Mouse (Mus musculus) thymus, postnatal 36 days (tissue): ENCODE data around the gene Gnl1.
"Not testable (repeated sequence)": the region's sequence is repeated elsewhere in the genome, so short reads cannot be mapped to it uniquely, and the experiment has no call there.

Source experiments
- DNase-seq, 2 experiments: peaks; one replicate each; pipeline ENCODE4 v3.0.0; 2022; ENCODE audit warnings: mixed read lengths in 2 of 2

Gnl1 gene

DNA sequence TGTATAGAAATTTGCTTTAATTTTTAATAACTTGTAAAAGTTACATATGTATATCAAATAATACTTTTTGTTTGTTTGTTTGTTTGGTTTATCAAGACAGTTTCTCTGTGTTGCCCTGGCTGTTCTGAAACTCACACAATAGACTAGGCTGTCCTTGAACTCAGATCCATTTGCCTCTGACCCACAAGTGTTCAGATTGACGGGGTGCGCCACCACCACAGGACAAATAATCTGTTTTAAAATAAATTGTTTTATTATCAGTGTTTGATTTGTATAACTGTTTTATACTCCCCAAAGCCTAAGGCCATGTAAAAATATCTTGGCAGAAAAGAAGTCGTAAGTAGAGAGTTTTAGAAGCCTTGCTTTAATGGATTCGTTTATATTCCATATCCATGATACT, 48.0 kb downstream of the Gnl1 start:
- DNase-seq: no peak

DNA sequence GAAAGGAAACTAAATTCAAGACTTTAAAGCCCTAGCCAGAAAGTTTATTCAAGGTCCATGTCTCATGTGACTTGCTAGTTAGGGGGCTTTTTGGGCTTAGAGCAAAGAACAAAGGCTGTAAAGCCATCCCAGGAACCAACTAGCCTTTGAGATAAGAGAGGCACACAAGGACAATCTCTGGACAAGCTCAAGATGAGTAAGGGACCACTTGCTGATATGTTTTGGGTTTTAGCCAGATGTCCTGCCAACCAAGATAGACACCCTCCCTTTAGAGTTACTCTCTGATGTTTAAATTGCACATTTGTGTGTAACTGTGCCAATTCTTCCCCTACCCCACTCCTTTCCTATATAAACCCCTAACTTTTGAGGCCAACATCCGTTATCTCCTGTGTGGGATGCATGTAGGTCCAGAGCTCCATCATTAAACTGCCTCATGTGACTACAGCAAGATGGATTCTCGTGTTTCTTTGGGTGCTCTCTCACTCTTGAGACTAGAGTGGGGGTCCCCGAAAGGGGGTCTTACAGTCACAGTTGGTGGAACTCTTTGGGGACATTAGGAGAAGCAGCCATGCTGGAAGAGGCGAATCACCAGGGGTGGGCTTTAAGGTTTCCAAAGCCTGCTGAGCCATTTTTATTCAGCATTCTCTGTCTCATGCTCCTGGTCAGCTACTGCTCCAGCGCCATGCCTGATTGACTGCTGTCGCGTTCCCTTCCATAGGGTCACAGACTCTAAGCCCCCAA, 49.4 kb downstream of the Gnl1 start:
- no peak for DNase-seq

DNA sequence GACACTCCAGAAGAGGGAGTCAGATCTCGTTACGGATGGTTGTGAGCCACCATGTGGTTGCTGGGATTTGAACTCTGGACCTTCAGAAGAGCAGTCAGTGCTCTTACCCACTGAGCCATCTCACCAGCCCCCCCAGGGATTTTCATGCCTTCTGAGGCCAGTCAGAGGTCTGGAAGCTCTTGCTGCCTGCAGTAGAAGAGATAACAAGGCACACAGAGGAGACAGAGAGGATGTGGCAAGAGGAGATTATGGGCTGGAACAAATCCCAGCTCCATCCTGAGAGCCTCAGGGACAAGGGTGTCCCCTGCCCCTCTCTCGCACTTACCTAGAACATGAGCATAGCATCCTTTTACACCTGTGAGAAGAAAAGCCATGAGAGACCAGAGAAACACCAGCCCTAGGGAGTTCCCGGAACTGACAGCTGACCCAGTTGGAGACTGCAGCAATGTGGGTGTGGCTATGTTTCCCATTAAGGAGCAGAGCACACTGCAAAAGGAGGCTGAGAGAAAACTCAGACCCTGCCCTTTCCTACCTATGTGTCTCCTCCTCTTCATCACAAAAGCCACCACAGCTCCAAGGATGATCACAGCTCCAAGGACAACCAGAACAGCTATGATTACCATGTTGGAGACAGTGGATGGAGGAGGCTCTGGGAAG, 50.5 kb downstream of the Gnl1 start:
- DNase-seq: not testable (repeated sequence)

DNA sequence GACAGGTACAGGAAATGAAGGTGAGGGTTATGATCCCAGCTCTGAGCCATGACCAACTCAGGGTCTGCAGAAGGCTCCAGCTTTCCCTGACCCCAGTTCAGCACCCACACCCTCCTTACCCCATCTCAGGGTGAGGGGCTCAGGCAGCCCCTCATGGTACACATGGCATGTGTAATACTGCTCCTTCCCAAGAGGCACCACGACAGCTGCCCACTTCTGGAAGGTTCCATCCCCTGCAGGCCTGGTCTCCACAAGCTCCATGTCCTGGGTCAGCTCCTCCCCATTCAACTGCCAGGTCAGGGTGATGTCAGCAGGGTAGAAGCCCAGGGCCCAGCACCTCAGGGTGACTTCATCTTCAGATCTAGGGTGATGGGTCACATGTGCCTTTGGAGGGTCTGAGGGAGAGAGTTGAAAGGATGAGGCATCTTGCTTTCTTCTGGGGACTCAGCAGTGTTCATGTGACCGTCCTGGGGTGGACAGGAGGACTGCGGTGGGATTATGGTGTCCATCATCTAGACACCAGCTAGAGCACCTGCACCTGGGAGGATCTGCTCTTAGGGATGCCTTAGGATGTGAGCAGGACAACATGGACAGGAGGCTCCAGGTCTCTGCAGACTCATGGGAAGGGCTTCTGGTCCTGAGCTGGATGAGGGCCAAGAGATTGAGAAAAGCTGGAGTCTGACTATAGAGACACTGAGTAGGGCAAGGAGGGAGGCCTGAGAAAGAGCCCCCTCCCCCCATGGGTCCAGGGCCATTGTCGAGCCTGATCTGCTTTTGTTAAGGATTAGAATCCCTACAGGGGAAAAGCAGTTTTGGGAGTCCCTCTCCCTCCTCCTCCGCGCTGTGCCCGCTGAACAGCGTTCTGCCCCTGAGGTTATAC, 51.3 kb downstream of the Gnl1 start:
- DNase-seq: not testable (repeated sequence)

DNA sequence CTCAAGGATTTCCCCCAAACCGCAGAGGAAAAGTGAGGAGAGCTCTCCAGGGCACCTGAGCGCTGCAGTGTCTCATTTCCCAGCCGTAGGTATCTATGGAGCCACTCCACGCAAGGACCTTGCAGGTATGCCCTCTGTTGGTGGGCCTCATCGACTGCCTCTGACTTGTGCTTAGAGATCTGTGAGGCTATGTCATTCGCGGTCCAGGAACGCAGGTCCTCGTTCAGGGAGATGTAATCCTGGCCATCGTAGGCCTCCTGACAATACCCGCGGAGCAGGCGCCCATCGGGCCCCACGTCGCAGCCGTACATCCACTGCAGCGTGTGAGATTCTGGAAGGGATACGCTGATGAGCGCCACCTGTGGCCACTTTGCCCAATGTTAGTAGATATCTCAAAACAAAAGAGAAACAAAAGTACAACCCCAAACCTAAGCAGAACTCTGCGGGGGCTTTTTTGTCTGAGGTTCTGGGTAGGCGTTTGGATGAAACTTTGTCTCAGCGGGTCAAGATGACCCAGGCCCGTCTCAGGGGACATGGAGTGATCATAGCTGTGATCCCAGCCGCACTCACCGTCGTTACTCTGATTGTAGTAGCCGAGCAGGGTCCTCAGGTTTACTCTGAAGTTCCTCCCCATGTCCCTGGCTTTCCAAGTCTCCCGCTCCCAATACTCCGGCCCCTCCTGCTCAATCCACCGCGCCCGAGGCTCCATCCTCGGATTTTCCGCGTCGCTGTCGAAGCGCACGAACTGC, 52.1 kb downstream of the Gnl1 start:
- DNase-seq: peak; percentile 73 to 75

DNA sequence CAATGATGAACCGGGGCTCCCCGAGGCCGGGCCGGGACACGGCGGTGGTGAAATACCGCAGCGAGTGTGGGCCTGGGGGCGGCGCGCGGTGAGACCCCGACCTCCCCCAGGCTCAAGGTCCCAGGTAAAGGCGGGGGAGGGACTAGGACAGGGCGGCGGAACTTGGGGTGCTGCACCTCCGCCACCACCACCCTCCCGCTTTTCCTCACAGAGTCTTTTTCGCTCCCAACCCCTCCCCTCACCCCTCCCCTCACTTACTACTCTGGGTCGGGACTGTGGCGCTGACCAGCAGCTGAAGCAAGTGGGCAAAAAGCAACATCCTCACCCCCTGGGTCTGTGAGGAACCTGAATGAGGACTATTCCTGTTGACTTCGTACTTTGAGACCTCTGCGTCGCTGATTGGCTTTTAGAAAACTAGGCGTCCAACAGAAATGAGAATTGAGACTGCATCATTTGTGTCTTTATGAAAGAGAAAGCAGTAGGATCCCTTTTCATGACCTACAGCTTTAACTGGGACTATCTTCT, 52.8 kb downstream of the Gnl1 start, which contains the start of gene H2-T23:
TSS of gene H2-T23 (minus strand) at position 505 of the 525 bp plus-strand sequence.
- peak; percentile 73 to 74 for DNase-seq

DNA sequence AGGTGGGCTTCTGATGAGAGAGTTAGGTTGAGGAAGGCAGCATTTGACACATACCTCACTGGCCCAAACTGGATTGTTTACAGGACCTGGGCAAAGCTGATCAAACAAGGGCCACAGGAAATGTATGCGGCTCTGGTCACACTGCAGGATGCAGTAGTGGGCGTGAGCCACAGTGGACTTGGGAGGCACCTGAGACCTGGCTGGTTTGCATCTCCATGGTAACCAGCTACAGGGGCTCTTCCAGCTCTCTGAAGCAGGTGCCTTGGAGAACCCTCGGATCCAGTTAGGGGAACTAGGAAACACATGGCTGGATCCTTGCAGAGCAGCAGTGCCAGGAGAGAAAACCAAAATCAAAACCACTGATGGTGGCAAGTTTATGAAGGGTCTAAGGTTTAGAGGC, 54.9 kb downstream of the Gnl1 start:
- DNase-seq: not testable (repeated sequence)

DNA sequence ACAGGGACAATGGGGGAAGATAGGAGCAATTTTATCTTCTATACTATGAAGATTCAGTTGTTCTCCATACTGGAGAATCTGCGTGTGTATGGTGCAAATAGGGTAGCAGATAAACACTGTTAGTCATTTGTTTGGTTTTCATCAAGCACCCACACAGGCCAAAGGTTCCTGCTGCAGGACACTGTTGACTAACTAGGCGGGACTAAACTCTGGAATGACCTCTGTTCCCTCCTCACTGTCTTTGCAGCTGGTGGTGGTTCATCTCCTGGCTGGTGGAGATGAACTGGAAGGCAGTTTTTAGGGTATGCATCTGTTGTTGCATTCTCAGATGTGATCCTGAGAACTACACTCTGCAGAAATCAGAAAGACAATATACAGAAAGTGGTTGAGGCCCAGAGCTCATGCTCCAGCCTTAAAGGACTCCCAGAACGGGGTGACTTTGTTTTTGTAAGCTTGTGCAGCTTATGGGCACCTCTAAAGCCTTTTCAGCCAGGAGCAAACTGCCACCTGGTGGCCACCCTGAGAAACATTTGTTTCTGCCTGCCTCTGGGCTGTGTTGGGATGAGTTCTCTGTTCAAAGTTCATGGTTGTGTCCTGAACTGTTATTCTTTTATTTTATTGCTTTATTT, 55.5 kb downstream of the Gnl1 start:
- peak; percentile 72 to 79 for DNase-seq

DNA sequence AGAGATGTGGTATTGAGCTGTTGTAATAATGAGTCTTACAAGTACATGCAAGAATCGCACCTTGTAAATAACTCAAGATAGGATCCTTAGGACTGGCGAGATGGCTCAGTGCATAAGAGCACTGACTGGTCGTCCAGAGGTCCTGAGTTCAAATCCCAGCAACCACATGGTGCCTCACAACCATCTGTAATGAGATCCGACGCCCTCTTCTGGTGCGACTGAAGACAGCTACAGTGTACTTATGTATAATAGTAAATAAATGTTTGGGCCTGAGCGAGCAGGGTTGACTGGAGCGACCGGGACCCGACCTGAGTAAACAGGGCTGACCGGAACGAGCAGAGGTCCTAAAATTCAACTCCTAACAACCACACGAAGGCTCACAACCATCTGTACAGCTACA, 56.5 kb downstream of the Gnl1 start:
- peak in 1 of 2 experiments; percentile 52 for DNase-seq
